Mouse (Mus musculus) monocyte, adult 5-6 weeks (primary cell): ENCODE data around the gene Rangrf. TPM values are rescaled to one million over a fixed set of nuclear protein-coding genes. Genes with fewer than 3 reads are reported as not detected.
"Not testable (repeated sequence)": the region's sequence is repeated elsewhere in the genome, so short reads cannot be mapped to it uniquely, and the experiment has no call there.

ENCODE experiments used
- ATAC-seq: fragments of 153-309, 156-312 bp; replicated peaks from 2 replicates; pipeline ENCODE4 v1.8.0; 2017; ENCODE audit warnings: mild to moderate bottlenecking; ENCODE audit not compliant: low TSS enrichment, insufficient number of reproducible peaks, severe bottlenecking, poor library complexity, low FRiP score
- total RNA-seq: library from RNA; stranded (forward); fragments of 200-1000, 200-491, 200-594 nt; gene quantifications from 3 replicates; pipeline ENCODE4 v1.2.3, GENCODE M21; 2017

The Rangrf gene
- total RNA-seq, 1 experiment from 2014 or later: 10.1 TPM

- ATAC-seq: no peak
These were observed 19.5 kb downstream of the Rangrf start for GRCm38 (mm10) chr11:68955473-68955872.

- ATAC-seq: no peak
These were observed 20.6 kb downstream of the Rangrf start for GRCm38 (mm10) chr11:68954408-68954807.

GRCm38 (mm10) chr11:68953903-68954302 lies 21.1 kb downstream of the Rangrf start:
- no peak for ATAC-seq

GRCm38 (mm10) chr11:68947542-68947993 lies 27.4 kb downstream of the Rangrf start:
- no peak for ATAC-seq

GRCm38 (mm10) chr11:68946806-68947440 lies 28.1 kb downstream of the Rangrf start:
- no peak for ATAC-seq

- no peak for ATAC-seq
These were observed 29.0 kb downstream of the Rangrf start for GRCm38 (mm10) chr11:68946001-68946400.

- ATAC-seq: no peak
These were observed 29.7 kb downstream of the Rangrf start for GRCm38 (mm10) chr11:68945245-68945644.

GRCm38 (mm10) chr11:68942731-68943130 lies 32.3 kb downstream of the Rangrf start:
- ATAC-seq: no peak

GRCm38 (mm10) chr11:68940516-68940915 lies 34.5 kb downstream of the Rangrf start:
- ATAC-seq: no peak

- peak; percentile 97 for ATAC-seq
These were observed 35.3 kb downstream of the Rangrf start for GRCm38 (mm10) chr11:68939451-68940304.

GRCm38 (mm10) chr11:68936951-68937350 lies 38.0 kb downstream of the Rangrf start:
- ATAC-seq: not testable (repeated sequence)

GRCm38 (mm10) chr11:68933885-68934507 lies 41.0 kb downstream of the Rangrf start:
- no peak for ATAC-seq

- ATAC-seq: no peak
These were observed 45.0 kb downstream of the Rangrf start for GRCm38 (mm10) chr11:68929947-68930346.

GRCm38 (mm10) chr11:68926981-68927380 lies 48.0 kb downstream of the Rangrf start, which contains the start of gene Odf4:
Gene Odf4, minus strand, starts transcription at chr11:68927081.
- ATAC-seq: no peak

GRCm38 (mm10) chr11:68924749-68925148 lies 50.2 kb downstream of the Rangrf start:
- ATAC-seq: no peak

- ATAC-seq: no peak
These were observed 51.8 kb downstream of the Rangrf start for GRCm38 (mm10) chr11:68923191-68923590.
